Mouse (Mus musculus) C2C12 (cell line): Measurements from ENCODE around the gene Ttc33. TPM values are rescaled to one million over a fixed set of nuclear protein-coding genes. Genes with fewer than 3 reads are reported as not detected.

Experiments used
- H3K27me3 ChIP-seq: one replicate; pipeline ENCODE4 v1.6.1; 2011; ENCODE audit not compliant: control insufficient read depth, insufficient read depth, insufficient read length
- H3K36me3 ChIP-seq: one replicate; pipeline ENCODE4 v1.6.1; 2011; ENCODE audit not compliant: control insufficient read depth, insufficient read depth
- H3K4me3 ChIP-seq: one replicate; pipeline ENCODE4 v1.5.1; 2011; ENCODE audit warnings: mild to moderate bottlenecking, control low read depth; ENCODE audit not compliant: poor library complexity, insufficient read depth, severe bottlenecking
- H3K79me2 ChIP-seq: one replicate; pipeline ENCODE4 v1.6.1; 2011; ENCODE audit not compliant: control insufficient read depth, insufficient read depth
- H3K79me3 ChIP-seq: one replicate; pipeline ENCODE4 v1.6.1; 2011; ENCODE audit warnings: low read depth, control low read depth
- H3ac ChIP-seq: one replicate; pipeline ENCODE3; 2011; ENCODE audit warnings: low read depth; ENCODE audit not compliant: control insufficient read depth, insufficient read length
- CEBPB ChIP-seq: IDR thresholded peaks from one replicate; pipeline ENCODE4 v1.6.1; 2011; ENCODE audit warnings: low read depth, mild to moderate bottlenecking, control low read depth, moderate library complexity
- CTCF ChIP-seq: IDR thresholded peaks from one replicate; pipeline ENCODE4 v1.5.1; 2011; ENCODE audit not compliant: control insufficient read depth, insufficient read depth, insufficient read length
- FOSL1 ChIP-seq: IDR thresholded peaks from one replicate; pipeline ENCODE4 v1.8.0; 2011; ENCODE audit warnings: mild to moderate bottlenecking, low read length; ENCODE audit not compliant: poor library complexity, insufficient read depth, severe bottlenecking
- MAX ChIP-seq: IDR thresholded peaks from one replicate; pipeline ENCODE4 v1.6.1; 2011; ENCODE audit warnings: mild to moderate bottlenecking, control low read depth
- MYOD1 ChIP-seq: IDR thresholded peaks from one replicate; pipeline ENCODE4 v1.6.1; 2011; ENCODE audit warnings: low read depth; ENCODE audit not compliant: control insufficient read depth, insufficient read length
- MYOG ChIP-seq: IDR thresholded peaks from one replicate; pipeline ENCODE4 v1.6.1; 2011; ENCODE audit not compliant: control insufficient read depth, insufficient read length; ENCODE audit errors: extremely low read depth
- USF1 ChIP-seq: IDR thresholded peaks from one replicate; pipeline ENCODE4 v1.6.1; 2011; ENCODE audit warnings: low read depth, mild to moderate bottlenecking, control low read depth, moderate library complexity
- polyA plus RNA-seq: library from polyadenylated mRNA; unstranded; fragments of >200 nt; fragmentation: generic; extraction: Trizol; gene quantifications from one replicate; pipeline ENCODE4 v1.2.1, GENCODE M21; 2012; ENCODE audit warnings: missing spikeins

The Ttc33 gene
- polyA plus RNA-seq, 1 experiment: 15.8 TPM

DNA sequence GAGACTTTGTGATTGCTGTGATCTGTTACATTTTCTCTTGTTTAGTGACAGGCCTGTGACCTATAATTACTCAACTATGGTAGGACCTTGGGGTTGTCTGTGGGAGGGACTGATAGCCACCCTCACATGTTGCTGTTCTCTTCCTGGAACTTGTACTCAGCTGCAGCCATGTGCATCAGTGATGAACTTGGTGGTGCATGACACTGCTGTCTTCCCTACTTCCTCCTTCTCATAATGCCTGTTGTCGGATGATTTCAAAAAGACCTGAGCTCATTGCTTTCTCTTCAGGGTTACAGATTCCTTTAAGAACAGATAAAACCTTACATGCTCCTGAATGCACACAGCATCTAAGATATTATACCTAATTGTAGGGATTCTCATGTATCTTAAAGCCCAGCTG, 2.7 kb downstream of the Ttc33 start:
- TF ChIP-seq FOSL1: no peak
- TF ChIP-seq USF1: no peak
- no peak for TF ChIP-seq MYOG
- no peak for TF ChIP-seq CEBPB
- no peak for TF ChIP-seq MYOD1
- TF ChIP-seq CTCF: no peak
- TF ChIP-seq MAX: no peak
- no peak overlapping the region for H3K4me3 ChIP-seq
- H3K79me2 ChIP-seq: peaks cover 32% of the 10 kb centered on the region
- no peak overlapping the region for H3ac ChIP-seq
- H3K79me3 ChIP-seq: peaks cover 5% of the 10 kb centered on the region
- peaks cover 18% of the 10 kb centered on the region for H3K36me3 ChIP-seq
- H3K27me3 ChIP-seq: no peaks in the 10 kb centered on the region

DNA sequence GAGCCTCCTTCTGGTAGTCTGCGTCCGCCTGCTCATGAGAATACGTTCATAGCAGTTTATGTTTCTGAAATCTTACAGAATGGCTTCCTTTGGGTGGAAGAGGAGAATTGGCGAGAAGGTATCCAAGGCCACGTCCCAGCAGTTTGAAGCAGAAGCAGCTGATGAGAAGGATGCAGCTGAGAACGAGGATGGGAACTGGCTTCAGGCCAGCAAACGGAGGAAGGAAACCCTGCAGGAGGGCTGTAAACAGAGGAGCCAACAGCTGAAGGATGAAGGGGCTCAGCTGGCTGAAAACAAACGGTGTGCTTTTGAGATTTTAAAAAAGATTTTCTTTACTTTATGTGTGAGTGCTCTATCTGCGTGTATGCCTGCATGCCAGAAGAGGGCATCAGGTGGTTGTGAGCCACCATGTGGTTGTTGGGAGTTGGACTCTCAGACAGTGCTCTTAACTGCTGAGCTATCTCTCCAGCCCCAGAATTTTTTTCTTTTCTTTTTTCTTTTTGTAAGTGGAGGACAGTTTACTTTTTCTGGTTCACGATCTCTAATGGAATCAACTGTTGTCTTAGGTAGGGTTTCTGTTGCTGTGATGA, 4.3 kb downstream of the Ttc33 start:
- H3K4me3 ChIP-seq: no peak overlapping the region
- peaks cover 28% of the 10 kb centered on the region for H3K79me2 ChIP-seq
- H3K27me3 ChIP-seq: no peaks in the 10 kb centered on the region
- no peak overlapping the region for H3ac ChIP-seq
- H3K79me3 ChIP-seq: peaks cover 5% of the 10 kb centered on the region
- TF ChIP-seq USF1 (no peak), MAX (no peak), MYOD1 (no peak), CTCF (no peak), MYOG (no peak), FOSL1 (no peak), CEBPB (no peak)
- H3K36me3 ChIP-seq: peaks cover 18% of the 10 kb centered on the region

DNA sequence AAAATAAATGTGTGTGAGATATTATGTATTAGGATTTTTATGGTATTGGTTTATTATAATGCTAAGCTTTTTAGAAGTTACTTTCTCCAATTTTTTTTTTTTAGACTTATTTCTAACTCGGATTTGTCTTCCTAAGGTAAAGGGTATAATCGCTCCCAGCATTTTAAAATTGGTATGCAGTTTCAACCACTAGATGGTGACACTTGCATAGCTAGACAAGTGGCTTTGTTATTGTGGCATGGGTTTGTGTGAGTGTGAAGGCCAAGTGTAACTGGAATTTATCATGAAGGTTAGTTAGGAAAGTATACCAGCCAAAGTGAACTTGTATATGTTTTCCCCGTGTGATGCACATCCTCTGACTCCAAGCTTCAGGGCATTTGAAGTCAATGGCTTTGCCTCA, 8.5 kb downstream of the Ttc33 start:
- Histone ChIP-seq H3K27me3 (no peaks in the 10 kb centered on the region), H3K79me3 (no peaks in the 10 kb centered on the region), H3K4me3 (no peak overlapping the region), H3ac (no peak overlapping the region), H3K79me2 (no peaks in the 10 kb centered on the region), H3K36me3 (peaks cover 18% of the 10 kb centered on the region)
- TF ChIP-seq MYOD1: no peak
- TF ChIP-seq FOSL1: no peak
- TF ChIP-seq MAX: no peak
- no peak for TF ChIP-seq USF1
- TF ChIP-seq CTCF: no peak
- TF ChIP-seq MYOG: no peak
- no peak for TF ChIP-seq CEBPB

DNA sequence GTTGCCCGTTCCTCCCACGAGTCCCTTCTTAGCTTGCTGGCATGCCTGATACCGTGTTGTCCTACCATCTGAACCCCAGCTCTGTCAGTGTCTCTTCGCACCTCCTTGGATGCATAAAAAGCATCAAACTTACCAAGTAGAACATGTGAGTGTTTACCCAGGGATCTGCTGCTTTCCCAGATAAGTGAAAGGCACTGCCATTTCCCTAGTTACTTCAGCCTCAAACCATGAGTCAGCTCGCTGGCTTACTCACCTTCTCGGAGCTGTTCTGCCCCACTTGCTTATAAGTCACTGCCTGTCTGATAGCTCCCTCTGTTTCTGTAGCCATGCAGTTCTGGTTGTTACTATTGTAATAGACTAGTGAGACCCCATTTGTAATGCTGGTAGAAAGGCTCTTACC, 9.1 kb downstream of the Ttc33 start:
- Histone ChIP-seq H3K27me3 (no peaks in the 10 kb centered on the region), H3K4me3 (no peak overlapping the region), H3K79me3 (no peaks in the 10 kb centered on the region), H3K36me3 (peaks cover 18% of the 10 kb centered on the region), H3K79me2 (no peaks in the 10 kb centered on the region), H3ac (no peak overlapping the region)
- no peak for TF ChIP-seq MAX
- TF ChIP-seq FOSL1: no peak
- TF ChIP-seq USF1: no peak
- no peak for TF ChIP-seq CTCF
- no peak for TF ChIP-seq CEBPB
- no peak for TF ChIP-seq MYOD1
- TF ChIP-seq MYOG: no peak

DNA sequence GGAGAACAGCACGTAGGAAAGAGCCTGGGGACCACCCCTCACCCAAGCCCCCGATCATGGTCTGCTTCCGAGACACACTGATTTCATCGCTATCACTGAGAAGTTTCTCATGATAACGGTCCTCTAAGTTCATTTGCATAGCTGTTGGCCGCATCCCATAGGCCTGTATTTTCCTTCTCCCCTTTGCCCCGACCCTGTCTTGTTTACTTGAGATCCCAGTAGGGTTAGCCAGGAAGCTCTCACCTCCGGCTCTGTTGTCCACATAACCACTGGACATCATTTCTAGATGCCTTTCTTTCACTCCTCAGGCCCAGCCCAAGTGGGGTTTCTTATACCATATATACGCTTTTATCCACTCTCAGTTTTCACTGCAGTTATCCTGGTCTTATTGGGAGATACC, 9.6 kb downstream of the Ttc33 start:
- no peaks in the 10 kb centered on the region for H3K79me2 ChIP-seq
- TF ChIP-seq CTCF (no peak), MAX (no peak), MYOG (no peak), USF1 (no peak), CEBPB (no peak), MYOD1 (no peak), FOSL1 (no peak)
- H3ac ChIP-seq: no peak overlapping the region
- no peaks in the 10 kb centered on the region for H3K79me3 ChIP-seq
- H3K4me3 ChIP-seq: no peak overlapping the region
- no peaks in the 10 kb centered on the region for H3K27me3 ChIP-seq
- peaks cover 13% of the 10 kb centered on the region for H3K36me3 ChIP-seq

DNA sequence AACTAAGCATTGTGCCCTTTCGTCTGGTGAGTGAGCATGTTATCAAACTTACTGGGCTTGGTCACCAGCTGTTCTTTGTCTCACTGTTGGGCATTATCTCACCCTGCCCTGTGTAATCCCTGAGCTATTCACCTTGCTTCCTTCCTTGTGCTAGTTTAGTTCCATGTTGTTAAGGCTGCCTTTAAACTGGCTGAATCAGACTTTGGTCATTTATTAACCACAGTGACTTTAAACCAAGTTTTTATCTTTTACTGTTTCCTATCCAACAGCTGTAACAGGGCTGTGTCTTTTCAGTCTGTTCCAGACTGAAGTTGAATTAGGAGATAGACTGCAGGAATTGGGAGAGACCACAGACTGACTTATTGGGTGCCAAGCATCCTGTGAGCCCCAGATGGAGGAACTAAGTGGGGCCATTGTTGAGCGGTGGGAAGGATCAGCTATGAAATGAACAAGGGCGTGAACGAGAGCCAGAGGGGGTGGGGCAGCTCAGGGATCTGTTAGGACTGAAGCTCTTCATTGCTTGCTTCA, 10.7 kb downstream of the Ttc33 start:
- H3K4me3 ChIP-seq: no peak overlapping the region
- no peaks in the 10 kb centered on the region for H3K79me3 ChIP-seq
- no peaks in the 10 kb centered on the region for H3K79me2 ChIP-seq
- H3ac ChIP-seq: no peak overlapping the region
- H3K27me3 ChIP-seq: no peaks in the 10 kb centered on the region
- TF ChIP-seq MYOD1: peak; percentile 97
- TF ChIP-seq MYOG: no peak
- no peak for TF ChIP-seq USF1
- TF ChIP-seq CTCF: no peak
- peaks cover 2% of the 10 kb centered on the region for H3K36me3 ChIP-seq
